Mouse (Mus musculus): ENCODE results near the gene Inpp4b.

The Inpp4b gene

DNA sequence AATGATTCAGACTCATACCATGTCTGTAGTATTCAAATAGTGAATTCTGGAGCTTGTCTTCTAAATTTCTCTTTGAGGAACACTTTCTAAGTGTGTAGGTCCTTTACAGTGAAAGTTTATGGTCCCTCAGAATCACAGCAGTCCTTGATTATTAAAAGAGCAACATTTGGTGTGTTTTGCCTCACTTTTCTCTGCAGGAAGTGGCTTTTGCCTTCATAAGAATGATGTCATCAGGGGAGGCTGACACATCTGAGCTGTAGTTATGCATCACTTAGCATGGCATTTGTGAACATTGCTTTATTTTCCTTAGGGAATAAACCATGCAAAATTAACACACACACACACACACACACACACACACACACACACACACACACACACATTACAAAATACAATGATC is 349.8 kb downstream of the Inpp4b start:
- in situ Hi-C loops (cut with MboI, MseI): no loop called here

DNA sequence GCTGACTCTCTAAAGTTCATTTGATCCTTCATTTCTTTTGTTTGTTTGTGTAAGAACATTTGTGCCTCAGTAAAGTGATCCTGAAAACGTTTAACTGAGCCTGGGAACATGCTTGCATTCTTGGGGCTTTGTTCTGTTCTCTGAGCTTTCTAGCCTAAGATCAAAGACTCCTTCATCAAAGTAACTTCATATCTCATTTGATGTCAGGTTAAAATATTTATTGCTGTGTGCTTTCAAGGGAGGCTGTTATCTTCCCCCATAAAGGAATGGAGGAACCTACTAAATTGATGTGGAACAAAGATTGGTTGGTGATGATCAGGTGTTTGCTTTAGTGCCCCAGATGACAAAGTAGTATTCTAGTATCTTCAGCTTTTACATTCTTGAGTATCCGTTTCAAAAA is 352.5 kb downstream of the Inpp4b start:
- in situ Hi-C loops (cut with MboI, MseI): loop anchor here in 1 of 2 experiments (5.0 kb wide), 1 partner anchor 57 kb away; no protein-coding TSS in a partner anchor

DNA sequence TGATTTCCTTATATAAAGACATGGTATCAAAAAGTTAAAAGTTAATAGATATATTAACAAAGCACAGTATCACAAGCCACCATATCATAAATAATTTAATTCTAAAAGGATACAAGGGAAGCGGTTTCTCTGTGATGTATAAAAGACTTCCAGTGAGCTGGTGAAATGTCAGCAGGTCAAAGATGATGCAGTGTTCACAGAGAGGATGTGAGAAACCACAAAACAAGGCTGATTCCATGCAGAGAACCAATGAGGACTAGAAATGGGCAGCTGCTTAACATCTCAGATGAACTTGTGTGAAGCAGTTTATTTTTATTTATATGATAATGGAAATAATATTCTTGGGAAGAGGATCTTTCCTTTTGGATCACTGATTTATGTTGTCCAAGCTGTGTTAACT is 359.7 kb downstream of the Inpp4b start:
- in situ Hi-C loops (cut with MboI, MseI): no loop called here

DNA sequence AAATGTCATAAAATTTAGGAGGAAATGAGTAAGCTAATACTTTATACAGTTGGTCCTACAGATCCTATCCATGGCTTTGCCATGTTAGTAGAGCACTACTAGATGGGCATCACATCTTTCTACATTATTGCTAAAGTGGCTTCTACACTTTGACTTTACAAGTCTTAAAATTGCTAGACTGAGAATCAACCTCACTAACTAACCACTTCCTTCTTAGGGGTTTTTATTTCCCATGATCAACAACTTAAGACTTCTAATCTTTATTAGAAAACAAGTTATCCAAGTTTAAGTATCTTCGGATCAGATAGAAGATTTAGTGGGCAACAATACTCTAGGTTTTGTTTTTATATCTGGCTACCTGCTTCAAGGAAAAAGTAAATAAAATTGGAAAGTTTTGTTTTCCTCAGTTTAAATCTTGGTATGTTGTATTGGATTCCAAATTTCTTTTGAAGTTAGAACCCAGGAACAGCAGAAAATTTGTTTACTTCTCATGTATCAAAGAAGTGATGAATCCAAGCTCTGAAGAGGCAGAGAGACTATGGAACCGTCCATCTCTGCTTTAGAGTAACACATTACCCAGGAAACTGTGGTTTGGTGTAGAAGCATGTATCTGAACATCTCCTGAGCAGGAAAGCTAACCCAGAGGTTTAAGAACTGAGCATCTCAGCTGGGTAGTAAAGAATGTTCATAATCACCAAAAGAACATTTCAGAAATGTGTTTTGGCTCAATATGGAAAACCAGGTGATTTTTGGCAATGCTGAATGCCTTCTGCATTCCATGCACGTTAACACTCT is 361.4 kb downstream of the Inpp4b start:
- in situ Hi-C loops (cut with MboI, MseI): no loop called here

DNA sequence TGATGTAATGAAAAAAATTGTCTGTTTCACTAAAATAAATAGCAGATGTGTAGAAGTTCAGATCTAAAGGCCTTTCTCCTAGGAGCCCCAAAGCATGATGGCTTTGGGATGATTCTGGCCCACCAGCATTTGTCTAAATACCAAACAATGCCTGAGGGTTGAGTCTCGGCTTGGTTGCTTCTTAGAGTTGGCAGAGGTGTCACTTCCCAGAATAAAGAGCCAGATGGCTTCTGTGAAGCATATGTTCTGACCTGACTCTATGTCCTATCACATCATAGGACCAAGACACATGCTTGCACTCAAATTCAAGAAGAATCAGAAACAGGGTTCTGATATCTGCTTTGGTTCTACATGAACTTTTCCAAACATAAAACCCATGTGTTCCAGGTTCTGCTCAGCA is 365.1 kb downstream of the Inpp4b start:
- in situ Hi-C loops (cut with MboI, MseI): no loop called here

DNA sequence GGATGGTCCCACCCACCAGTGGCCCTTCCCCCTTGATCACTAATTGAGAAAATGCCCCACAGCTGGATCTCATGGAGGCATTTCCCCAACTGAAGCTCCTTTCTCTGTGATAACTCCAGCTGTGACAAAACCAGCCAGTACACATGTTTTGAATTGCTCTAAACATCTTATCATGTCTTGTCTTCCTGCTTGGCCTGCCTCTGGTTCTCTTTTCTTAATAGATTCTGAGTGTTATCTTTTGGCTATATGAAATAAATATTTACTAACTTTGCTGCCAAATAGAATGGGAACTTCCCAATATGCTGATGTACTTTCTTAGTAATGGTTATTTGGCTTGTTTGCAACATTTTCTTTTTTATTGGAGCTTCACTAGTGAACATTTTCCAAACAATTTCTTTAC is 389.0 kb downstream of the Inpp4b start:
- in situ Hi-C loops (cut with MboI, MseI): no loop called here

DNA sequence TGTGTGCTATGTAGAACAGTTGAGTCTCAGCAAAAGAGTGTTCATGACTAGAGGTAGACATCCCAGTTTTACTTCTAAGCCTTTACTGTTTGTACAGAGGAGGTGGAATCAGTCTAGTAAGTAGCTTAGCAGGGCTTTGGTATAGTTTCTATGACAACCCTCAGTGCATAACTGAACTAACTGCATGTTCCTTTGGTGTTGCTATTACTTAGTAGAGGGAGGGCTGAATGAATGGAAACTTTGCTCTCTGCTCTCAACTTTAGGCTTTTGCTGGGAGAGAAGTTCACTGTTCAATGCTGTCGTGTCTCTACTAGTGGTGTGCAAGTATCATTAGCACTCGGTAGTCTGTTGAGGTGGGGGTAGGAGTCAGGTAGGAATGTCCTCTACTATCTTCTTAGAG is 393.3 kb downstream of the Inpp4b start:
- in situ Hi-C loops (cut with MboI, MseI): no loop called here

DNA sequence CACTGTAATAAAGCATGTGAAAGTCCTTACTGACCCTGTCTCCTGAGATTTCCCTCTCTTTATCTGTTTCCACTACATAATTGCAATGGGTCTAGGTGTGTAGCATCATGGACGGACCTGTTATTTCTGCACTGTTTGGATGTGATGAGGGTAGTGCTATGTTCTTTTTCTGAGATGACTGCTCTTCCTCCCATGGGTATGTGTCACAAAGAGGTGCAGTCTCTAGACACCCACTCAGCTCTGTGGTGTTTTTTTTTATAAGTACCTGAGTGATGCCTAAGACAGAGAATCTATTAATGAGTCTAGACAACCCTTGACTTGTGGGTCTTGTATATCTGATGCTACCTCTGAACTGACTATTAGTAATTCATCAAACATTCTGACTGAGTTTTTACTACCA is 393.7 kb downstream of the Inpp4b start:
- in situ Hi-C loops (cut with MboI, MseI): no loop called here

DNA sequence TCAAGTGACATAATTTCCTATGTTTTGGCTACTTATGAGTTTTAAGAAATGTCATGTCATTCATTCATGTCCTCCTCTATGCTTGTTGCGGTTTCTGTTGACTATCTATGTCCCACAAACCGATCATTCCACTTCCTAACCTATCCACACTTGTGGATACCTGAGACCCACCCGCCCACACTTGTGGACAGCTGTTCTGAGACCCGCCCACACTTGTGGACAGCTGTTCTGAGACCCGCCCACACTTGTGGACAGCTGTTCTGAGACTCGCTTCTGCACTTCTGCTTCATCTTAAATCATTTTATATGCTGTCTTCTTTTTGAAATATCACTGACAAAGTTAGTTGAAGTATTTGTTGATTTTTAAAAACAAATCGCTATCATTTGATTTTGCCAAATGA is 400.2 kb downstream of the Inpp4b start:
- in situ Hi-C loops (cut with MboI, MseI): loop anchor here in 1 of 2 experiments (10.0 kb wide), 1 partner anchor 508 kb away; no protein-coding TSS in a partner anchor

DNA sequence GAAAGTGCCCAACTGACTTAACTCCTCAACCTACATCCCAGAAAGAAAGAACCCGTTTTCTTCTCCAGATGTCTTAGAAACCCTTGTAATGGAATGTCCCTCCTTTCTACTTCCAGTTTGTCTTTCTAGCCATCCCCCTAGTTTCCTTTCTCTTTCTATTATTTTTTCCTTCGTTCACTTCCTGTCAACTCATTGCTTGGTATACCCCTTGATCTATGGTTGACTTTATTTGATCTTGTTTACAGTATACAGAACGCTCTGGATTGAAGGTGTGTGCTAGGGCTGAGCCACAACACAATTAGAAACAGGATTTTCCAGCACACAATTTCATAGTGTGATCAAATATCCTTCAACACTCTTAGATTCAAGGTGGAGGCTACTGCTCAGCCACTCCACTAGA is 400.7 kb downstream of the Inpp4b start:
- in situ Hi-C loops (cut with MboI, MseI): loop anchor here in 1 of 2 experiments (10.0 kb wide), 1 partner anchor 508 kb away; no protein-coding TSS in a partner anchor

DNA sequence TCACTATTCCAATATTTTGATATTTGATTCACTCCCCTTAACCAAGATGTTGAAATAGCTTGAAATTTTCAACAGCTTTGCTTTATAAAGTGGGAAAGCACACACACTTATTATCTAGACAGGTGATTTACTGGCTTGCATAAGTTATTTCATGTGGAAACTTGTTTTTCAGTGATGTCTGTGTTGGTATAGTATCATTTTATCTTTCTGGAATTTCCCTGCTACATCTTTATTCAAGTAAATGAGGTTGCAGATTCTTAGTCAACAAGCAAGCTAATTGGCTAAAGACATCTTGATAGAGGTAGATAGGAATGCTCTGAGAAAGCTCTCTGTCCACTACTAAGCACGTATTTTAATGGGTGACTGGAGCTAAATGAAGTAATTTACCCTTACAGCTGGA is 403.1 kb downstream of the Inpp4b start:
- in situ Hi-C loops (cut with MboI, MseI): loop anchor here in 1 of 2 experiments (10.0 kb wide), 1 partner anchor 511 kb away; no protein-coding TSS in a partner anchor

DNA sequence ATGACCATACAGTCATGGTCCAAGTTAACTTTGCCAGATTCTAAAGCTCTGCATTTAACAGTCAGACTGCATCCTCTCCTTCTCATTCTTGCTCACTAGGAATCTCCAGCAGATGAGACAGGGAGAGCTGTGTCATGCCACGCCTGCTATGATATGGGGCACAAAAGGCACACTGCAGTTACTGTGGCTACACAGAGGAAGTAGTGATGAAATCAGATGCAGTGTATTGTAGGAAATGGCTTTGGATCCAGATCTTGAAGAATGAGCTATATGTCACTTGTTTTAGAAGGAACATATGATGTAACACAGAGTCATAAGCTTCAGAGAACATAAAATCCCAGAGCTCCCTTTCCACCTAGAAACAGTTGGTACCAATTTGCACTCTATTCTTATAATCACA is 408.8 kb downstream of the Inpp4b start:
- in situ Hi-C loops (cut with MboI, MseI): loop anchor here (5.0 to 25.0 kb wide), 2 partner anchors 54 to 264 kb away; no protein-coding TSS in a partner anchor

DNA sequence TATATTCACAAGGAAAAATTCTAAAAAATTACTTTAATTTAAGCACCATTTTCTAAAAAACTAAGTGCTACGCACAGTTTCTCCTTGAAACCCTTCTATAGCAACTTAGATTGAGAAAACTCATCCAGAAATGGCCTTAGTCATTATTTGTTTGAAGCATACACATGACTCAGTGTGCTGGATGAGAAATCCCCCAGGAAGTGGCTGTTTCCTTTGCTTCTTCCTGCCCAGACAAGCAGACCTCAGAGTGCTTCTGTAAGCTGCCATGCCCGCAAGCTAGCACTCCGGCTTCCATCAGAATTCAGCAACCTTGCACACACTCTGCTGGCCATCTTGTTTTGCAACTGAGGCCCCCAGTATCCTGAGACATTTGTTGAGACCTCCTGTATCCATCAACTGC is 414.3 kb downstream of the Inpp4b start:
- in situ Hi-C loops (cut with MboI, MseI): loop anchor here in 1 of 2 experiments (25.0 kb wide), 1 partner anchor 269 kb away; no protein-coding TSS in a partner anchor

DNA sequence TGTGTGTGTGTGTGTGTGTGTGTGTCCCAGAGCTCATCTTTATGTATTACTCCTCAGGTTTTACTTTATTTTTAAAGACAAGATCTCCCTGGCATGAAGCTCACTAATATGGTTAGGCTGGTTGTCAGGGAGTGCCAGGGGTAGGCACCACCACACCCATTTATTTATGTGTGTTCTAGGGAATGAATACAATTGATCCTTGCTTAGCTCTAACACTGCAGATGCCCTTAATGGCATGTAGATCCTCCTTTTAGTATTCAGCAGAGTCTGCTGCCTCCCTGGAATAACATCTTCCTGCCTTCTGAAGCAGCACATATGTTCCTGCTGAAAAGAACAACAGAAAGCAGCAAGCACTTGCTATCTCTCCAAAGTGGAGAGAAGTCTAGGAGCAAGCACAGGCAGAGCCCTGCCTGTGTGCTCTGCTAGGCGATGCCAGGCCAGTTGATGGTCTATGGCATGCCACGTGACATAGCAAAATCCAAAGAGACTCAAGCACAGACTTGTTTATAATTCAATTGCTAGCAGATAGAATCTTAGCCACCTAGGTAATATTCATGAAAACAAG is 415.3 kb downstream of the Inpp4b start:
- in situ Hi-C loops (cut with MboI, MseI): loop anchor here in 1 of 2 experiments (25.0 kb wide), 1 partner anchor 270 kb away; no protein-coding TSS in a partner anchor

DNA sequence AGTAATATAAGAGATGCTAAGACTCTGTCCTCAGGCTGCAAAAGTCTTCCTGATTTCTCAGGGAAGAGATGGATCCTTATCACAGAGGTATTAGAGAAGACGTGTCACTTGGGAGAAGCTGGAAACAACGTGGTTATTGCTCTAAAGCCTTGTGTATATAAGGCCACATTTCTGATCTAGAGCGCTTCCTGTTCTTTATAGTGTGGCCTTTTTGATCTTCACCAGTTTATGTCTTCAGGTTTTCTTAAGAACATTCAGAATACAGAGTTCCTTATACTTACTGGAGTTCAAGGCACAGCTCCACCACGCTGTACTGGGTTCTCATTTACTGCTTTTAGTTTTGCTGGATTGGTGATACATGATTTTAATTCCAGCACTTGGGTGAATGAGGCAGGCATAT is 419.1 kb downstream of the Inpp4b start:
- in situ Hi-C loops (cut with MboI, MseI): loop anchor here in 1 of 2 experiments (25.0 kb wide), 1 partner anchor 274 kb away; no protein-coding TSS in a partner anchor

DNA sequence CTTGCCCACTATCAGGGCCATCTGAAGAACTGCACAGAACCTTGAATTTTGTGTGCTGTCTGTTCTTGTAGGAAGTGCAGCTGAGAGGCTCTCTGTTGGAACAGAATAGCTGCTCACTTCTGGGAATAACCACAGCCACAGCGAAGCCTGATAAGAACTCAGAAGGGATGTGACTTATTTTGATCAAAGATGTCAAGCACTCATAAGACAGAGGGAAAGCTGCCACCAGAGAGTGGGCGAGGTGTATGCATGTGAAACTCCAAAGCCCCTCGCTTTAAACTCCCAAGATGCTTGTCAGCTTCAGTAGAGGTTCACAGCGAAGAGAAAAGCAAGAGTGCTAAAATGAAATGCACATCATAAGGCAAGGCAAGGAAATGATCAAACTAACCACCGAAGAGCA is 423.7 kb downstream of the Inpp4b start:
- in situ Hi-C loops (cut with MboI, MseI): loop anchor here (5.0 to 25.0 kb wide), 3 partner anchors 41 to 279 kb away; no protein-coding TSS in a partner anchor

DNA sequence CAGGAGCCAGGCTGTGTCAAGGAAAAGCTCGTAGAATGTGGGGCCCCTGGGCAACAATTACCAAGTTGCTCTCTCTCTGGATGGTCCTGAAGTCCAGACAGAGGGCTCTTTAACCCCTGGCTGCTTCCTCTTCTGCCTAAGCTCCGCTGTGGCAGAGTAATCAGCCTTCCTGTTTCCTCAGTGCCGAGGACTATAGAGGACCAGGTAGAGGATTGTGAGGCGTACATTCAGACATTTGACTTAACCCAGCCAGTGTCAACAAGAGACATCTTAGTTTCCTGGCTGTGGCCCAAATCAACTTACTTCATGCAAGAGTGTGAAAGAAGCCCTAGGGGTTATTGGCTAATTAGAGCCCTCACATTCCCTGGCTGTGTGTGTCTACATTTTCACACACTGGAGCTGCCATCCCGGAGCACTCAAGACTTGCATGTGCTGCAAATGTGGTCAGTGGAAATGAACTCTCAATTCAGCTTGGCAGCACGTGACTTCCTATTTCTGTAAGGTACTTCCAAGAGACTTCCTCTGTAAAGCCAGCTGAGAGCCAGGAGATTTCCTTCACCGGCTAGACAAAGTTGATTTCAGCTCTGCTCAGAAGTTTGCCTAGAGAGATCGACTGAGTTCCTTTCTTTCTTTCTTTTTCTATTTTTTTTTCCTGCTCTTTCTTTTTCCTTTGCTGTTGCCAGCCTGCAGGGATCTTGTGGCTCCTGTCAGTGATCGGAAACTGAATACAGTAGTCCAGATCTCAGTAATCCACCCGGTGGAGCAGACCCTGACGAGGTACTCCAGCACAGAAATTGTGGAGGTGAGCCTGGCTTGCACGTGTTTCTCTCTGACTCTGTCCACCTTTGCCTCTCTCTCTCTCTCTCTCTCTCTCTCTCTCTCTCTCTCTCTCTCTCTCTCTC is 425.3 kb downstream of the Inpp4b start:
- in situ Hi-C loops (cut with MboI, MseI): loop anchor here (5.0 to 25.0 kb wide), 3 partner anchors 40 to 280 kb away; no protein-coding TSS in a partner anchor

DNA sequence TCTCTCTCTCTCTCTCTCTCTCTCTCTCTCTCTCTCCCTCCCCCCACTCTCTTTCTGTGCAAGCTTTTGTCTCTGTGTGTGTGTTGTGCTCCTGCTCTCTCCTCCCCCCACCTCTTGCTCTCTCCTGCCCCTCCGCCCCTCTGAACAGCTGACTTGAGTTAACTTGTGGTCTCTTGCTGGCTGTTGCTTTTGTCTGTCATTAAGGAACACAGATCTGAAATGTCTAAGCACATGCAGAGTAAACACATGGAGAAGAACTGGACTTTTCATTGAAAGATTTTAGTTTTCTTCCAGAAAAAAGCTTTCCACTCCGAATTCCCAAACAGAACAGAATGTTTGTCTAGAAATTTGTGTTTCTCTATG is 425.9 kb downstream of the Inpp4b start:
- in situ Hi-C loops (cut with MboI, MseI): loop anchor here (5.0 to 25.0 kb wide), 3 partner anchors 39 to 281 kb away; no protein-coding TSS in a partner anchor

DNA sequence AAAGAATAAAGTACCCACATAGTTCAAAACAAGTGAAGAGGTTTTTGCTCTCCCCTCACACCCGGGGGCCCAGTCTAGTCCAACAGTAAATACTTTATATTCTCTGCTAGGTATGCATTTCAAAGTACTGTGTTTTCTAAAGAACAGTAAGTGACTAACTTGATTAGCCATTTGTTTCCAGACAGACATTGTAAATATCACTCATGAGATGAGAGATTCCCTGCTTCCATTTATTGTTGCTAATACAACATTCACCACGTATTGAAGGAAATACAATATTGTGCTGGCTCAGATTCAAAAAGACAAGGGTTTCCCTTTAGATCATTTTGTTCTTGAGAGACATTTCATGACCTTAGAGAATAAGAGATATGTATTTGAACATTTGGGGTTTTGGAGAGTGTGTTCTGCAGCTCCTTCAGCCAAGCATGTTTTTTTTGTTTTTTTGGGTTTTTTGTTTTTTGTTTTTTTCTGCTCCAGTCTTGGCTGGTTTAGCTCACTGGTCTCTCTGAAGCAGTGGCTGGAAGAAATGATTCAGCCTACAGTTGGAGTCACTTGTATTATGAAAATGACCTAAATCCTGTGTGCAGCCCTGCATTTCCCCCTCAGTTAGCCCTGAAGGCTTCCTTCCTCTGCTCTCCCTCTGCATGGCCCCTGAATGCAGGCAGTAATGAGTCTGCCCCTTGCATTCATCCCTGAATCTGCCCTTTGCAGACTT is 426.5 kb downstream of the Inpp4b start:
- in situ Hi-C loops (cut with MboI, MseI): loop anchor here (5.0 to 25.0 kb wide), 3 partner anchors 38 to 282 kb away; no protein-coding TSS in a partner anchor

DNA sequence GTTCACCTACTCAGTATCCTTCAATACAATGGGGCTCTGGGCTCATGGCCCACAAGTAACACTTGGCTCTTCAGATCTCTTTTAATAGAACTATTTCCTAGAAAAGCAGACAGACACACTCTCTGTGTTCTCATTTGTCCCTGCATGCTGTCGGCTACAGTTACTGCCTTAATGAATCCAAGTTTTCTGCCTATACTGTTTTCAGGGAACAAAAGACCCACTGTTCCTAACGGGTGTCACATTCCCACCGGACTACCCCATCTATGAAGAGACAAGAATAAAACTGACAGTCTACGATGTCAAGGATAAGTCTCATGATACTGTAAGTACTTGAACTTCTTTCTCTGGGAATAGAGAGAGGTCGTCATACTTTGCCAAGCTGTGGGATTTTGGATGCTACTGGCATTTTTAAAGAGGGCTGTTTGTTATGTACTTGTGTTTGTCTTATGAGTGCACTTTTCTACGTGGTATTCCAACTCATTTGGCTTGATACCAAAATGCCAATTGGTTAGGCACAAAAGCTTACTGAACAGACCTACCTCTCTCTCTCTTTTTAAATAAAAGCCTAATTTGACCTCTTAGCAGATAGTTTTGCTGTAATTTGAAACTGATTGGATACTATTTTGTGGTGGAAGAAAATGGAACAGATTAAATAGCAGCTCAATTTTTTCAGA is 428.4 kb downstream of the Inpp4b start:
- in situ Hi-C loops (cut with MboI, MseI): loop anchor here in 1 of 2 experiments (25.0 kb wide), 1 partner anchor 283 kb away; no protein-coding TSS in a partner anchor
